Mouse (Mus musculus) T-helper 1 cell (primary cell): ENCODE measurements around the gene Tmem217.
"Not testable (repeated sequence)": the region's sequence is repeated elsewhere in the genome, so short reads cannot be mapped to it uniquely, and the experiment has no call there.

Source experiments
- in situ Hi-C: fragments of 300-600 bp; cut with MboI, MseI; formaldehyde crosslinking; loops from one replicate; pipeline ENCODE4 v1.15.1; 2025; ENCODE audit warnings: high pct_unique_total_duplicates

Tmem217 gene

GRCm38 (mm10) chr17:29503700-29504099 lies 48.5 kb downstream of the Tmem217 start:
- in situ Hi-C loops, result no loop called here

GRCm38 (mm10) chr17:29502669-29503665 lies 49.2 kb downstream of the Tmem217 start:
- in situ Hi-C loops, result no loop called here

- in situ Hi-C loops, result no loop called here
These were observed 50.0 kb downstream of the Tmem217 start for GRCm38 (mm10) chr17:29502005-29502668.

GRCm38 (mm10) chr17:29500802-29501469 lies 51.2 kb downstream of the Tmem217 start:
- in situ Hi-C loops, result no loop called here

- in situ Hi-C loops, result no loop called here
These were observed 51.9 kb downstream of the Tmem217 start for GRCm38 (mm10) chr17:29500243-29500740.

GRCm38 (mm10) chr17:29499511-29499910 lies 52.7 kb downstream of the Tmem217 start:
- in situ Hi-C loops, result no loop called here

- in situ Hi-C loops, result not testable (repeated sequence)
These were observed 53.2 kb downstream of the Tmem217 start for GRCm38 (mm10) chr17:29498952-29499351.

GRCm38 (mm10) chr17:29498028-29498427 lies 54.2 kb downstream of the Tmem217 start:
- in situ Hi-C loops, result no loop called here

GRCm38 (mm10) chr17:29497481-29497880 lies 54.7 kb downstream of the Tmem217 start:
- in situ Hi-C loops, result not testable (repeated sequence)

- in situ Hi-C loops, result no loop called here
These were observed 55.2 kb downstream of the Tmem217 start for GRCm38 (mm10) chr17:29497071-29497354.

GRCm38 (mm10) chr17:29496211-29497070 lies 55.7 kb downstream of the Tmem217 start:
- in situ Hi-C loops, result no loop called here

- in situ Hi-C loops, result loop anchor here (5.0 kb wide), 1 partner anchor 97 kb away; no protein-coding TSS in a partner anchor
These were observed 57.5 kb downstream of the Tmem217 start for GRCm38 (mm10) chr17:29494732-29495076.

GRCm38 (mm10) chr17:29494062-29494731 lies 58.0 kb downstream of the Tmem217 start:
- in situ Hi-C loops, result loop anchor here (5.0 kb wide), 1 partner anchor 97 kb away; no protein-coding TSS in a partner anchor

GRCm38 (mm10) chr17:29493461-29493980 lies 58.7 kb downstream of the Tmem217 start:
- in situ Hi-C loops, result loop anchor here (5.0 kb wide), 1 partner anchor 96 kb away; no protein-coding TSS in a partner anchor

GRCm38 (mm10) chr17:29492269-29493191 lies 59.7 kb downstream of the Tmem217 start:
- in situ Hi-C loops, result loop anchor here (5.0 kb wide), 1 partner anchor 95 kb away; no protein-coding TSS in a partner anchor

GRCm38 (mm10) chr17:29491591-29492268 lies 60.5 kb downstream of the Tmem217 start:
- in situ Hi-C loops, result loop anchor here (5.0 kb wide), 1 partner anchor 94 kb away; no protein-coding TSS in a partner anchor

- in situ Hi-C loops, result loop anchor here (5.0 kb wide), 1 partner anchor 94 kb away; no protein-coding TSS in a partner anchor
These were observed 61.2 kb downstream of the Tmem217 start, which contains the start of gene Pim1 for GRCm38 (mm10) chr17:29490713-29491581. Pim1 (plus strand) TSS chr17:29490753.
